Mouse (Mus musculus): ENCODE measurements at regions not wholly inside any gene's neighbourhood (a gene's known extent, or its start where the extent isn't known, plus 50 kb on each side); places are given as distances from the start of the nearest gene placed in this dataset.

DNA sequence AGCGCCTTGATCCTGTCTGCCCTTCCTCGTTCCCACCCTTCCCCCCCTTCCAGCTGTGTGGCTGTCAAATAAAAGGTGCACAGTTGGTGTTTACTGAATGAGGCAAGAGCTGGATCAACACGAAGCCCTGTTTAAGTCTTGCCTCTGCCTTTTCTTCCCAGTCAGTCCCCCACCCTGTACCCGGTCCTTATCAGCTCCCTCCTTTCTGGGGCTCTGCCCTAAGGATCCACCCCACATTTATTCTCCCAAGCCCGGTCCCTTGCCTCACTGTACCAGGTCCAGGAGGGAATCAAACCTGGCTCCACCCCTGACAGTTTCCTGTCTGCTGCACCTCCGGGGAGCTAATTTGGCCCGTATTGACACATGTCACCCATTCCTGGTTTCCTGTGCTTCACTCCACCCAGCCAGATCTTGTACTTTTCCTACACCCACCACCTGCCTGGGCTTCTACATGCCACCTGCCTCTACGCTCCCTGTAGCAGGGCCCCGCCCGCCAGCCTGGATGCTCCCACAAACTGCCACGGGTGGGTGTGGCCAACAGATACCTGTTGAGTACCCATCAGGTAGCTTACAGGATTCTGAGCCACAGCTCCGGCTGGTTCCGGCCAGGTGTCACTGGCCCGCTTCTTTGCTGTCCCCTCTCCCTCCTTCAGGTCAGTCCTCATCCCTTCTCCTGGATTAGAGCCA lies 76.4 kb downstream of the Zfp169 start:
- TF ChIP-seq CTCF (conservative IDR thresholded peaks at IDR 0.05 in 1 of 2, IDR thresholded peaks at IDR 0.05 in 1 of 2; ENCODE audit: low read depth in 2 of 2, low read length in 2 of 2): no peak
- TF ChIP-seq BHLHE40 (IDR thresholded peaks at IDR 0.05; ENCODE audit: low read depth, low read length): no peak
